Mouse (Mus musculus) gastrocnemius, postnatal 14 days (tissue): ENCODE results near the gene Shisal2a. TPM values are rescaled to one million over a fixed set of nuclear protein-coding genes. Genes with fewer than 3 reads are reported as not detected.
A peak's percentile ranks its signal among the peaks of the same experiment; 100 is the strongest.
"Not testable (repeated sequence)": the region's sequence is repeated elsewhere in the genome, so short reads cannot be mapped to it uniquely, and the experiment has no call there.

Experiments
- DNase-seq: peaks from one replicate; pipeline ENCODE4 v3.0.0; 2021; ENCODE audit warnings: mixed read lengths
- intact Hi-C: fragments of 180-260 bp; cut with DNase I; formaldehyde crosslinking; loops from one replicate; pipeline ENCODE4 v1.15.1; 2025; ENCODE audit warnings: low total_unique reads
- total RNA-seq, 2 experiments: library from RNA; stranded (reverse); gene quantifications; 2 replicates each; pipeline ENCODE4 v1.2.3; 2021

The Shisal2a gene
- total RNA-seq, 2 experiments from 2014 or later: not detected

DNA sequence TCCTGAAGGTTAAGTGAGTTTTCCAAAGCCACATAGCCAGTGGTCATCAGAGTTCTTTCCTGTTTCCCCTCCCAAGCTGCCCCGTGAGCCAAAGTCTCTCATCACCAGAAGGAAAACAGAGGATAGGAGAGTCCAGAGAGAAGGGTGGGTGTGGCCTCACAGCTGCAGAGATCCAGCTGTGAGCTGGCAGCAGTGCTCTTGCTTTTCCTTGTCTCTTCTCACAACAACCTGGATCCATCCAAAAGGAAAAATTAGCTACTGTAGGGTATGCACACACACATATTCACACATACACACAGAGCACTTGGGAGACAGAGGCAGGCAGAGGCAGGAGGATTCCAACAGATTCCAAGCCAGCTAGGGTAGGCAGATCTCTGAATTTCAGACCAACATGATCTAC lies 2.9 kb upstream of the Shisal2a start:
- peak; percentile 26 for DNase-seq
- intact Hi-C loops: no loop called here

- no peak for DNase-seq
- intact Hi-C loops: no loop called here
Measured at GRCm38 (mm10) chr4:108380146-108380545, 3.0 kb downstream of the Shisal2a start.

DNA sequence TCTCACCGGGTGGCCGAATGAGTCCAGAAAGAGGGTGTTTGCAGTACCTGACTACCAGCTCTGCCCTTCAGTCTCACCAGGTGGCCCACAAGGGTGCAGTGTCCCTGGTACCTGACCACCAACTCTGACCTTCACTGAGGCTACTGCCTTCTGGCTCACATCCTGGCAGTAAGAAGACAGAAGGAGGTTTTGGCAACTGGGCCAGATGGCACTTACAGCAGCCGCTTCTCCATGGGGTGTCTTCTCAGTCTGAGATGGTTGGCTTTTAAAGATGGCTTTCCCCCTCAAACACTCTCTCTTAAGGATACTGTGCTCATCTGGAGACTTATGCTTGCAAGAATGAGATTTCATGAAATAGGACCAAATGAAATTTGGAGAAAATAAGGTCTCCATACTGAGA lies 3.7 kb downstream of the Shisal2a start:
- DNase-seq: no peak
- intact Hi-C loops: no loop called here

- DNase-seq: no peak
- intact Hi-C loops: no loop called here
Measured at GRCm38 (mm10) chr4:108372166-108372565, 11.0 kb downstream of the Shisal2a start.

DNA sequence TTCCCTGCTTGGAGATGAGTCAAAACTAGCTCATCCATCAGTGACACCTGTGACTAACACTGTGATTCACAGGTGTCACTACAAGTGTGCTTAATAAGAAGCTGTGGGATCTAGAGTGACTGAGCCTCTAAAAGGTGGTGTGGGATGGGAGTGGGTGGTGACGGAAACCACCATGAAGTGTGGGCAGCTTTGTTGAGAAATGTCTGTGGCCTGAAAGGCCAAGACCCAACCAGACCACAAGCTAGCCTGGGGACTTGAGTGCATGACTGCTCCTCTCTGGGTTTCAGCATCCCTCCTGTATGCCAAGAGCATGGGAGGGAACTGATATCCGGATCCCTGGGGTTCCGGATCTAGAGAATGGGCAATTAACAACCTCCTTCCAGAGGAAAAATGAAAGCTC lies 11.7 kb downstream of the Shisal2a start:
- intact Hi-C loops: no loop called here

GRCm38 (mm10) chr4:108370409-108370808 lies 12.7 kb downstream of the Shisal2a start:
- intact Hi-C loops: no loop called here
- no peak for DNase-seq

More for the DNA sequence above, 11.7 kb downstream of the Shisal2a start:
- DNase-seq: no peak

- DNase-seq: no peak
- intact Hi-C loops: no loop called here
Measured at GRCm38 (mm10) chr4:108369254-108369653, 13.9 kb downstream of the Shisal2a start.

- intact Hi-C loops: no loop called here
- DNase-seq: no peak
Measured at GRCm38 (mm10) chr4:108364111-108364476, 19.1 kb downstream of the Shisal2a start.

DNA sequence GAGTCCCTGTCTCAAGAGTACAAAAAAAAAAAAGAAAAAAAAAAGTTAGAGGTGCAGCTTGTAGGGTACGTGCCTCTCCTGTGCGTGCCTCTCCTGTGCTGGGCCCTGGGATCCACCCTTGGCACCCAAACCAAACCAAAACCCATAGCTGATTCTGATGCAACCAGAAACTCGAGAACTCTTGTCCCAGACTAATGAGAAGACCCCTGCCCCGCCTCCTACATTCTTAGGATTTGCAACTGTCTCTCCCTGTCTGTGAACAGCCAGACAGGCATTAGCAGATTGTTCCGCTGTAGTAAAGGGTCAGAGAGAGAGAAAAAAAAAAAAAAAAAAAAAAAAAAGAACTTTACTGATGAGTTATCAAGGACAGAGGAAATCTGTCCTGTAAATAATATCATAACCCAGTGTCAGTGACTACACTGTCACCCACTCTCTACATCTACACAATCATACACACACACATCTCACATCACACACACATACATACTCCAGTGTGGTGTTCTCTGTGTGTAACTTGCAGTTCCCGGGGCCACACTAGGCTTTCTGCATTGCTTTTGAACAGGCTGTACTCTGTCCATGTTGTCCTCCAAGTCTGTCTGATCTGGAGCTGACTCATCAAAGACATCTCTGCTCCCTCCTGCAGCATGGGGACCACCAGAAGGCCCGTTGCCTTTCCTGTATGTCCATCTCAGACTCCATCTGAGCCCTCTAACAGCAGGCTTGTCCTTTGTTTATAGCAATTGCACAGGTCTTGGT lies 19.6 kb downstream of the Shisal2a start:
- DNase-seq: no peak
- intact Hi-C loops: no loop called here

GRCm38 (mm10) chr4:108362321-108363261 lies 20.6 kb downstream of the Shisal2a start:
- no peak for DNase-seq
- intact Hi-C loops: no loop called here

DNA sequence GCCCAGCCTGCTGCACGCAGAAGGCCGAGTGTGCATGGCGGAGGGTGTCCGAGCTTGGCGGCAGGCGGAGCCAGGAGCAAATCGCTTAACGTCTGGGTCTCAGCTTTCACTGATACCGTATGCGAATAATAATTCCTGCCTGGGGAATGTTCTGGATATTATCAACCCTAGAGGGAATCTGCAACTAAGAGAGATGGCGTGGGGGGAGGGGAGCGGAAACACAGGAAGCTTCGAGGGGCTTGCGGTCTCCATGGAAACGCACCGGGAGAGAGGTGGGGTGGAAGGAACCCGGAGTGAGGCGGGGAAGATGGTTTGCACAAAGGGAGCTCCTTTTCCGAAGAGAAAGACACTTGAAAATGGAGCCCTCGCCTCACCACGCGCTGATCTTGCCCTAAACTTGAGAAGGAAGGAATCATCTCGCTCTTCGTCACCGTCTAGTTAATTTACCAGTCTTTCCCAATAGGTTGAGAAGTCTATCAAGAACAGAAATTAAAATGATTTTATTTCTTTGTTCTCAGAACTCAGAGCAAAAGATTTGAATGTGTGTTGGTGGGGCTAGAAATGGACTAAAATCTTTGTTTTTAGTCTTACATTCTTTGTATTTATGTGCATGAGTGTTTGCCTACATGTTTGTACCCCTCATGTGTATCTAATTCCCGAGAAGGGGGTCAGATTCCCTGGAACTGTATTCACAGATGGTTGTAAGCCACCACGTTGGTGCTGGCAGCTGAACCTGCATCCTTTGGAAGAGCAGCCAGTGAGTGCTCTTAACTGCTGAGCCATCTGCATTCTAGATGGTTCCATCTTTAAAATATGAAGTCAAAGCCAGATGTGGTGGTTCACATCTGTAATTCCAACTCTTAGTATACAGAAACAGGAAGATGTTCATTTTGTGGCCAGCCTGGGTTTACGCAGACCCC lies 22.8 kb downstream of the Shisal2a start:
- intact Hi-C loops: no loop called here
- peak; percentile 33 for DNase-seq

GRCm38 (mm10) chr4:108358498-108358897 lies 24.7 kb downstream of the Shisal2a start:
- intact Hi-C loops: no loop called here
- no peak for DNase-seq

GRCm38 (mm10) chr4:108357458-108357857 lies 25.7 kb downstream of the Shisal2a start:
- intact Hi-C loops: no loop called here
- no peak for DNase-seq

DNA sequence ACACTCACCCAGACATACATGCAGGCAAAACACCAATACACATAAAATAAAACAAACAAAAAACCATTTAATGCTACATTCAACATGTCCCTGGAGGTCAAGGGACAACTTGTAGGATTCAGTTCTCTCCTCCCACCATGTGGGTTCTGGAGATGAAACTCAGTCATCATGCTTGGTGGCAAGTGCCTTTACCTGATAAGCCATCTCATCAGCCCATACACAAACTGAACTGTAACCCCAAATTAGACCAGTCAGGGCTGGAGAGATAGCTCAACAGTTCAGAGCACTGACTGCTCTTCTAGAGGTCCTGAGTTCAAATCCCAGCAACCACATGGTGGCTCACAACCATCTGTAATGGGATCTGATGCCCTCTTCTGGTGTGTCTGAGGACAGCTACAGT lies 29.6 kb downstream of the Shisal2a start:
- intact Hi-C loops: not testable (repeated sequence)

GRCm38 (mm10) chr4:108350819-108351218 lies 32.3 kb downstream of the Shisal2a start:
- intact Hi-C loops: no loop called here
- DNase-seq: no peak

More for the DNA sequence above, 29.6 kb downstream of the Shisal2a start:
- DNase-seq: not testable (repeated sequence)

GRCm38 (mm10) chr4:108349836-108350547 lies 33.2 kb downstream of the Shisal2a start:
- intact Hi-C loops: loop anchor here (10.0 kb wide), 1 partner anchor 125 kb away; no protein-coding TSS in a partner anchor
- no peak for DNase-seq

DNA sequence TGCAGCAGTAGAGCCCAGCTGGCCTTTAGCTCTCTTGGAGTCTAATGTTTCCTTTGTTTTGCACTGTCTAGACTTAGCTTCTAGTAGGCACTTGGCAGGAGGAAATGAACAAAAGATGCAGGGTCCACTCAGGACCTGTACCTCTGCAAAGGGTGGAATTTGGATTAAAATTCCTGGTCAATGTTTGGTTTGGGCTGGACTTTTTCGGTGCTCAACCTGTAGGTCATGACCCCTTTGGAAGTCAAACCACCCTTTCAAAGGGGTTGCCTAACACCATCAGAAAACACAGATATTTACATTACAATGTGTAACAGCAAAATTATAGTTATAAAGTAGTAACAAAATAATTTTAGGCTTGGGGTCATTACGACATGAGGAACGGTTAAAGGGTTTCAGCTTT lies 34.1 kb downstream of the Shisal2a start:
- intact Hi-C loops: loop anchor here (10.0 kb wide), 1 partner anchor 126 kb away; no protein-coding TSS in a partner anchor
- DNase-seq: no peak

DNA sequence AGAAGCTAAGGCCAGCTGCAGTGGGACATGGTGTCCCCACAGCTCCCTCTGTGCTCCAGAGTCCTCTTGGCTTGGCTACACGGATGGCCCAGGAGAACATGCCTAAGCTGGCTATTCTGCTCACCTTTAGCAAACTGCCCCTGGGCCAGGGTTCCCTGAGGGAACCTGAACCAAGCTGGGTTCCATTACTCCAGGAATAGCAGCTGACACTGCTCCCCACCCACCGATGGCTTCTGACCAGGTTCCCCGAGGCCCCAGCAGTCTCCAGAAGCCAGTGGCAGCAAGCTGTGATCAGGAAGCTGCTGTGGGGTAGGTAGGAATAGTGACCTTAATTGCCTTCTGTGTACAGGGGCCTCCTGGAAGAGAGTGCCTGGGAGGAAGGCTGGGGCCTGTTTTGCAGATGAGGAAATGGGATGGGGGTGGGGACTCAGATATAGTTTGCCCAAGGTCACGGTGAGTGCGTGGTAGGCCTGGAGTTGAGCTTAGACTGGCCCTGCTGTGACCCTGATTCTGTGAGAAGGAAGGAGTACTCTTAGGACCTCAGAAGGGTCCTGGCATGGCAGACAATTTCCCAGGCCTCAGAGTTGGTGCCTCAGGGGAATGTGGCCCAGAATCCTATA lies 34.8 kb downstream of the Shisal2a start:
- intact Hi-C loops: loop anchor here (10.0 kb wide), 1 partner anchor 126 kb away; no protein-coding TSS in a partner anchor

More for the DNA sequence above, 34.8 kb downstream of the Shisal2a start:
- DNase-seq: peak; percentile 62
